Mouse (Mus musculus) kidney, adult 2 months (tissue): Measurements from ENCODE around the gene Ppt1.

ENCODE experiments used
- CTCF ChIP-seq: fragments of 200-500 bp; conservative IDR thresholded peaks from 2 replicates; pipeline ENCODE4 v1.5.1; 2011; ENCODE audit warnings: low read depth, mild to moderate bottlenecking, control low read depth, low read length, moderate library complexity, mixed read lengths; ENCODE audit not compliant: insufficient read depth, insufficient read length
- POLR2A ChIP-seq: fragments of 200-500 bp; IDR thresholded peaks from one replicate; pipeline ENCODE4 v1.6.1; 2011; ENCODE audit warnings: low read depth, low read length, control low read depth

DNA sequence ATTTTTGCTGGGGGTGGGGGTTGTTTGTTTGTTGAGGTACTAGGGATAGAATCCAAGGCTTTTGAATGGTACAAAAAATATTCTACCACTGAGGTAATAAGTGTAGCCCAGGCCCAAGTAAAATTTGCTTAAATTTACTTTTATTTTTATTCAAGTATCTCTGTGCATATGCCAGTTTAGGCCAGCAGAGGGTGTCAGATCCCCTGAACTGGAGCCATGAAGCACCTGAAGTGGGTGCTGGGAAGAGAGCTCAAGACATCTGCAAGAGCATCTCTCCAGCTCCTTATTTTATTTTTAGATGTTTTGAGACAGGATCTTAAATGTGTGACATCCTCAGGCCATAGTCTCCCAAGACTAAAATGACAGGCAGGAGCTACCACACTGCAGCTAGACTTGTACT is 34.0 kb downstream of the Ppt1 start:
- TF ChIP-seq CTCF (peak; percentile 57), POLR2A (no peak)
